Mouse (Mus musculus) hindbrain, embryonic 14.5 days (tissue): ENCODE measurements around the gene Ddo. TPM values are rescaled to one million over a fixed set of nuclear protein-coding genes. Genes with fewer than 3 reads are reported as not detected.
A peak's percentile ranks its signal among the peaks of the same experiment; 100 is the strongest.

Experiments used
- ATAC-seq: fragments of 200-750 bp; cut with Nextera tagmentation; 2 replicates; pipeline ENCODE4 v1.8.0; 2017; ENCODE audit warnings: moderate number of reproducible peaks, mild to moderate bottlenecking, moderate TSS enrichment, moderate library complexity; ENCODE audit not compliant: low FRiP score
- DNase-seq: peaks from one replicate; pipeline ENCODE4 v3.0.0-alpha.2; 2015; ENCODE audit warnings: low spot score
- H3K27ac ChIP-seq: fragments of 300-500 bp; sonication (generic); 2 replicates; pipeline ENCODE4 v1.5.1; 2014; ENCODE audit warnings: mild to moderate bottlenecking, moderate library complexity
- H3K27me3 ChIP-seq: fragments of 300-500 bp; sonication (generic); 2 replicates; pipeline ENCODE4 v1.6.1; 2014; ENCODE audit warnings: mild to moderate bottlenecking, low read length, mixed read lengths; ENCODE audit not compliant: control insufficient read depth, insufficient read depth
- H3K36me3 ChIP-seq: fragments of 300-500 bp; sonication (generic); replicated peaks from 2 replicates; pipeline ENCODE4 v1.6.1; 2014; ENCODE audit not compliant: control insufficient read depth, insufficient read depth
- H3K4me1 ChIP-seq: fragments of 300-500 bp; sonication (generic); replicated peaks from 2 replicates; pipeline ENCODE4 v1.6.1; 2014; ENCODE audit warnings: antibody characterized with exemption, low read length, mixed read lengths; ENCODE audit not compliant: control insufficient read depth, insufficient read depth
- H3K4me2 ChIP-seq: fragments of 300-500 bp; sonication (generic); replicated peaks from 2 replicates; pipeline ENCODE4 v1.6.1; 2014; ENCODE audit warnings: mild to moderate bottlenecking, moderate library complexity
- H3K4me3 ChIP-seq: fragments of 300-500 bp; sonication (generic); replicated peaks from 2 replicates; pipeline ENCODE4 v1.5.1; 2014; ENCODE audit warnings: mild to moderate bottlenecking, low read length
- H3K9ac ChIP-seq: fragments of 300-500 bp; sonication (generic); 2 replicates; pipeline ENCODE4 v1.6.1; 2014
- H3K9me3 ChIP-seq: fragments of 300-500 bp; sonication (generic); 2 replicates; pipeline ENCODE4 v1.6.1; 2016; ENCODE audit warnings: low read length; ENCODE audit not compliant: control insufficient read depth
- WGBS: fragments of 180-500 bp; shearing (Covaris S2); extraction: QIAGEN DNeasy Blood & Tissue Kit; methylation state at CpG from one replicate; pipeline ENCODE4 v1.1.7; 2014; 5-methylcytosine and 5-hydroxymethylcytosine counted together
- polyA plus RNA-seq: library from polyadenylated mRNA; unstranded; fragments of >200 nt; fragmentation: Nextera tagmentation; extraction: Ambion mirVana; gene quantifications from 2 replicates; pipeline ENCODE4 v1.2.1, GENCODE M21; 2014

The Ddo gene
- 1.3 and 1.7 TPM in 2 replicates for polyA plus RNA-seq

DNA sequence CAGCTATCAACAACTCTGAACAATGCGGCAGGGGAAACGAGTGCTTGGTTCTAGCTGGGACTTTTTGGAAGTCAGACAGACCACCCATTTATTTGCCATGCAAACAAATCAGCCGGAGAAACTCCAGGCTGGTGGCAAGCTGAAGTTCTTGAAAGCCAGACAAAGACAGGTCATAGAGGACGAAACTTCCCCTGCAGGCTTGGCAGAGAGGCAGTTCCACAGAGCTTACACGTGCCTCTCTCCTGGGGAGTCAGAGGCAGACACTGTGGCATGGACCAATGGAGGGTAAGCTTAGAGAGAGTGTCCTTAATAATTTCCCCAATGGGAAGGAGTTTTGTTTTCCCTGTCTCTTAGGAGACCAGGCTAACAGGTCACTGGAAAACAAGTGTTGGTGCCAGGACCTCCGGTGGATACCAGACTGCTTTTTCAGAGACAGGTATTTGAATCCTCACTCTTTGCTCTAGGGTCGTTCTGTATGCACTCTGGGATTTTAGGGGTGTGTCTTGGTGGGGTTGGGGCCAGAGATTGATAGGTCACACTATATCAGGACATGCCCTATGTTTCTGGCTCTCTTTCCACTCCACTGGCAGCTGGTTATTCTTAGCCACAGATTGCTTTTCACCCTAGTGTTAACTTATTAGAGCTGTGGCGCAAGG, at the start of gene Ddo:
TSS of gene Ddo (plus strand) at position 356 of the 656 bp plus-strand sequence.
- Histone ChIP-seq H3K4me2 (no peak within 1 kb of the TSS), H3K4me1 (no peaks in the 10 kb centered on the region), H3K36me3 (no peaks in the 10 kb centered on the region), H3K27ac (no peak within 1 kb of the TSS), H3K9me3 (no peaks in the 10 kb centered on the region), H3K27me3 (no peaks in the 10 kb centered on the region), H3K4me3 (no peak within 1 kb of the TSS), H3K9ac (no peak within 1 kb of the TSS)
- WGBS, result 66% methylated on average over 8 of the region's 8 CpGs
- DNase-seq (no peak), ATAC-seq (no peak)

DNA sequence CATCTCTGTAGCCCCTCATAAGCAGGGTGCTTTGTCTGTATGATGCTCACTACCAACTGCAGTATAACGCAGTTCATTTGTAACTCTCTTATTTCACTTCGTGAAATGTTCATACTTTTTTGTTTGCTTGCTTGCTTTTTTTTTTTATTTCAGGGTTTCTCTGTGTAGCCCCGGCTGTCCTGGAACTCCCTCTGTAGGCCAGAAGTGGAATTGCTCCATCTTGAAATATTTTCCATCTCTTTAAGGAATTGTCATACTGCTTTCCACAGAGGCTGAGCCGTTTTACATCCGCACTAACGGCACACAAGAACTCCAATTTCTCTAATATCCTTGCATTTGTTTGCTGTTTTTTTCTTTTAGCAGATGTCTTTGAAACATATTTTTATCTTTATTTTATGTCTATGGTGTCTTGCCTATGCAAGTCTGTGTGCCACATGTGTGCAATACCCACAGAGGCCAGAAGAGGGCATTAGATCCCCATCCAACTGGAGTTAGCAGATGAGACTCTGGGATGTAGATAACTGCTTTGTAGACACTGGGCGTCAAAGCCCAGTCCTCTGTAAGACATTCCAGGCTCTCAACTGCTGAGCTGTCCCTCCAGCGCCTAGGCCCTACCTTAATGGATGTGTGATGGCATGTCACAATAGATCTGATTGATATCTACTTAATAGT, 46.1 kb upstream of the Ddo start:
- no peak overlapping the region for H3K4me3 ChIP-seq
- no peaks in the 10 kb centered on the region for H3K36me3 ChIP-seq
- no peak for ATAC-seq
- no peak for DNase-seq
- H3K27me3 ChIP-seq, result no peaks in the 10 kb centered on the region
- 78% methylated on average over 8 of the region's 8 CpGs for WGBS
- H3K4me2 ChIP-seq, result no peak overlapping the region
- H3K27ac ChIP-seq, result no peak overlapping the region
- no peak overlapping the region for H3K9ac ChIP-seq
- no peaks in the 10 kb centered on the region for H3K4me1 ChIP-seq
- H3K9me3 ChIP-seq, result 0 out of 2 replicates have a peak, but pooled peaks cover 4% of the 10 kb centered on the region

GRCm38 (mm10) chr10:40592186-40592585, 37.6 kb upstream of the Ddo start:
- Histone ChIP-seq H3K36me3 (no peaks in the 10 kb centered on the region), H3K4me2 (no peak overlapping the region), H3K4me3 (no peak overlapping the region), H3K4me1 (no peaks in the 10 kb centered on the region), H3K27ac (no peak overlapping the region), H3K27me3 (no peaks in the 10 kb centered on the region), H3K9me3 (no peaks in the 10 kb centered on the region), H3K9ac (no peak overlapping the region)
- DNase-seq (no peak), ATAC-seq (no peak)
- WGBS, result 74% methylated on average over 7 of the region's 7 CpGs

GRCm38 (mm10) chr10:40597177-40597576, 32.6 kb upstream of the Ddo start:
- no peak overlapping the region for H3K4me3 ChIP-seq
- no peak for DNase-seq
- H3K9me3 ChIP-seq, result no peaks in the 10 kb centered on the region
- 93% methylated on average over 3 of the region's 3 CpGs for WGBS
- ATAC-seq, result no peak
- no peaks in the 10 kb centered on the region for H3K27me3 ChIP-seq
- H3K36me3 ChIP-seq, result no peaks in the 10 kb centered on the region
- H3K27ac ChIP-seq, result no peak overlapping the region
- no peak overlapping the region for H3K9ac ChIP-seq
- H3K4me2 ChIP-seq, result no peak overlapping the region
- no peaks in the 10 kb centered on the region for H3K4me1 ChIP-seq

DNA sequence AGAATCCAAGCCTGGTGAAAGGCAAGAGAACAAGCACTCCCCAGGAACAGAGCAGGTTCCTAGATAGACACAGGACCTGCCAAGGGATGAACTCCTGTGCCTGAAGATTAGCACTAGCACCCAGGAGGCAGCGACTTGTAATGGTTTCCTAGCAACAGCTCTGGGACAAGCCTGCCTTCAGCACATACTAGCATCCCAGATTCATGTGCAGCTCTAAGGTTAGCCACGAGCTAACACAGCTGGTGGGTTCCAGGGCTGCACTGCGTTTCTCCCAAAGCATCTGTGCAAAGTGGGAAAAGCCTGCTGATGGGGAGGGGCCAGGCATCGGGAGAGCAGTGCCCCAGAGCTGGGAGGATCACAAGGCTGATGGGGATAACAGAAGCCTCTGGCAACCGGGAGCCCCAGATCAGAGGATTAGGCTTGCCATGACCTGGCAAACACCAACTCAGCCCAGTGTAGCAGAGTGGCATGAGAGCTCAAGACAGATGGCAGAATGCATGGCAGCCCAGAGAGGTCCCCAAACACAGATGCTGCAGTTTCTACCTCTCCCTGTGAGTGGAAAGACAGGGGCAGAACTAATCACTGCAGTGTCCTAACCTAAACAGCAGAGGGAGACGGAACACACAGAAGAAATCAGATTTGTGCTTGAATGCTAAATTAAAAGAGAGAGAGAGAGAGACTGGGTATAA, 25.0 kb upstream of the Ddo start:
- 55% methylated on average over 6 of the region's 6 CpGs for WGBS
- H3K9ac ChIP-seq, result no peak overlapping the region
- no peak overlapping the region for H3K4me2 ChIP-seq
- DNase-seq (peak; percentile 46), ATAC-seq (no peak)
- H3K27ac ChIP-seq, result no peak overlapping the region
- no peak overlapping the region for H3K4me3 ChIP-seq
- no peaks in the 10 kb centered on the region for H3K27me3 ChIP-seq
- peaks cover 7% of the 10 kb centered on the region; the same call in 1 of the 2 replicates for H3K9me3 ChIP-seq
- H3K36me3 ChIP-seq, result no peaks in the 10 kb centered on the region
- H3K4me1 ChIP-seq, result no peaks in the 10 kb centered on the region

DNA sequence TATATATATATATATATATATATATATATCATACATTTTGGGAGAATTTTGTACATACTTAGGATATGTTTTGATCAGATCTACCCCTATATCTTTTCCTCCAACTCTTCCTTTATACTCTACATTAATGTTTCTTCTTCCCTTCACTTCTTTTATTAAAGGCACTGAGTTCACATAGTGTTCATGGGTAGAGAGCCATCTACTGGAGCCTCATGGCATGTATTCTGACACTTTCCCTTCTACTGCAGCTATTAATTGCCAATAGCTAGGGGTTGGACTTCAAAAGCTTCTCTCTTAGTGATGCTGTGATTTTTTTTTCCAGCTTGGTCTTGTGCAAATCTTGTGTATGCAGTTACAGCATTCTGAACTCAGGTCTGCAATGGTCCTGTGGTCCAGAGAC, 11.8 kb upstream of the Ddo start:
- ATAC-seq, result no peak
- Histone ChIP-seq H3K27ac (no peak overlapping the region), H3K27me3 (no peaks in the 10 kb centered on the region), H3K4me1 (no peaks in the 10 kb centered on the region), H3K4me2 (no peak overlapping the region), H3K36me3 (no peaks in the 10 kb centered on the region), H3K9ac (no peak overlapping the region), H3K4me3 (no peak overlapping the region), H3K9me3 (no peaks in the 10 kb centered on the region)
- no peak for DNase-seq

DNA sequence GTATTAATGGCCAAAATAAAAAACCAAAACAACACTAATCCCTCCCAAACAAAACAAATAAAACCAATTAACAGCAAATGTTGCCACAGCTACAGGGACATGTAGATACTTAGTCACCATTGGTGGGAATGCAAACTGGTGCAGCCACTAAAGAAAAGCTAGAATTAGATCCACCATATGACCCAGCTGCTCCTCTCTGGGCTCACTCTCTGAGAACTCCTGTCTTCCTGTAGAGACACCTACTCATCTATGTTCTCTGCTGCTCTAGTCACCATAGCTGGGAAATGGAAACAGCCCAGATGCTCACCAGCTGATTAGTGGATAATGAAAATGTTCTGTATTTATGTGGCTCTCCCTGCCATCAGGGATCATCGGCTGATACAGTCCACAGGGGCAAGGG, 10.1 kb upstream of the Ddo start:
- ATAC-seq, result no peak
- no peaks in the 10 kb centered on the region for H3K27me3 ChIP-seq
- DNase-seq, result no peak
- 94% methylated on average over 1 of the region's 1 CpGs for WGBS
- H3K27ac ChIP-seq, result no peak overlapping the region
- no peak overlapping the region for H3K9ac ChIP-seq
- H3K9me3 ChIP-seq, result no peaks in the 10 kb centered on the region
- no peaks in the 10 kb centered on the region for H3K4me1 ChIP-seq
- no peak overlapping the region for H3K4me2 ChIP-seq
- H3K36me3 ChIP-seq, result no peaks in the 10 kb centered on the region
- no peak overlapping the region for H3K4me3 ChIP-seq

GRCm38 (mm10) chr10:40629140-40629539, 671 bp upstream of the Ddo start:
- Histone ChIP-seq H3K9me3 (no peaks in the 10 kb centered on the region), H3K36me3 (no peaks in the 10 kb centered on the region), H3K4me1 (no peaks in the 10 kb centered on the region), H3K27ac (no peak overlapping the region), H3K4me2 (no peak overlapping the region), H3K27me3 (no peaks in the 10 kb centered on the region), H3K9ac (no peak overlapping the region), H3K4me3 (no peak overlapping the region)
- no peak for DNase-seq
- no peak for ATAC-seq
- WGBS, result 74% methylated on average over 7 of the region's 7 CpGs

GRCm38 (mm10) chr10:40630457-40630856, 646 bp downstream of the Ddo start:
- Histone ChIP-seq H3K36me3 (no peaks in the 10 kb centered on the region), H3K4me1 (no peaks in the 10 kb centered on the region), H3K9ac (no peak overlapping the region), H3K27ac (no peak overlapping the region), H3K4me2 (no peak overlapping the region), H3K9me3 (no peaks in the 10 kb centered on the region), H3K4me3 (no peak overlapping the region), H3K27me3 (no peaks in the 10 kb centered on the region)
- WGBS, result 79% methylated on average over 5 of the region's 5 CpGs
- ATAC-seq, result no peak
- DNase-seq, result no peak
